Mouse (Mus musculus) brown adipose tissue, adult 24 weeks (tissue): ENCODE data around the gene Unc13c. TPM values are rescaled to one million over a fixed set of nuclear protein-coding genes. Genes with fewer than 3 reads are reported as not detected.

ENCODE experiments used
- H3K27ac ChIP-seq: fragments of 200-500 bp; replicated peaks from 2 replicates; pipeline ENCODE4 v1.5.1; 2012; ENCODE audit warnings: low read depth, mild to moderate bottlenecking, low read length
- H3K4me1 ChIP-seq: fragments of 200-500 bp; 2 replicates; pipeline ENCODE4 v1.6.1; 2012; ENCODE audit warnings: low read length, mixed read lengths; ENCODE audit not compliant: control insufficient read depth, insufficient read depth, insufficient read length
- H3K4me3 ChIP-seq: fragments of 200-500 bp; 2 replicates; pipeline ENCODE4 v1.5.1; 2012; ENCODE audit warnings: low read depth, mild to moderate bottlenecking, low read length, moderate library complexity; ENCODE audit not compliant: insufficient read depth
- polyA plus RNA-seq: library from polyadenylated mRNA; stranded (reverse); fragments of >200 nt; gene quantifications from 2 replicates; pipeline ENCODE4 v1.2.4, GENCODE M21; 2012; ENCODE audit not compliant: missing spikeins, insufficient read depth, insufficient read length

The Unc13c gene
- polyA plus RNA-seq = not detected in 2 replicates

- H3K4me1 ChIP-seq = no peaks in the 10 kb centered on the region
- H3K4me3 ChIP-seq = no peak within 1 kb of the TSS
- no peak within 1 kb of the TSS for H3K27ac ChIP-seq
These were observed at the start of gene Unc13c for GRCm38 (mm10) chr9:73968641-73969121. Gene Unc13c, minus strand, starts transcription at chr9:73968966.

- no peak overlapping the region for H3K27ac ChIP-seq
- H3K4me1 ChIP-seq = no peaks in the 10 kb centered on the region
These were observed 39.4 kb upstream of the Unc13c start for GRCm38 (mm10) chr9:74007976-74008686.

DNA sequence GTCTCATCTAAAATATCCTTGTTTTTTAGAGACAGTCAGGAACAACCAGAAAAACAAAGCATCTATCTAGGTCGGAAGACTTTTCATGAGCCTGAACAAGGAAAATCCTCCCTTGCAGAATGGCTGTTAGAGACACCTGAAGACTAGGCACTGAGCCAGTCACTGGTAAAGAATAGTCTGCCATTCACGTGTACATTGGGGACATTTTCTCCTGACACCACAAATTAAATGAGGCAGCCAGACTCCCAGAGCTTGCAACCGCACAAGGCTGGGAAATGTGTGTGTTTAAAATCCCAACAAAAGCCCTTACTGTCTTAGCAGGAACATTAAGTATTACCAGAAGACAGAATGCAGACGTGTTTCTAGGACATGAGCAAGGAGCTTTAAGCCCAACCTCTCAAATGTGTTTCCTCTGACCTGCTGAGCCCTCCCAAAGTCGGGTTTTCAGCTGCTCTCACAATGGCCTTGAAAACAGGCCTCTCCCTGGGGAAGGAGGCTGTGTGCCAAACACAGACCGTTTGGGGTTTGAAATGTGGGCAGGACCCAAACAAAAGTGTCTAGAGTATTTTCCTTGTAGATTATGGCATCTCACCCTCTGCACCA lies 33.7 kb upstream of the Unc13c start:
- Histone ChIP-seq H3K27ac (no peak overlapping the region), H3K4me1 (no peaks in the 10 kb centered on the region), H3K4me3 (no peak overlapping the region)

More at GRCm38 (mm10) chr9:74007976-74008686, 39.4 kb upstream of the Unc13c start:
- no peak overlapping the region for H3K4me3 ChIP-seq

- no peak overlapping the region for H3K27ac ChIP-seq
- no peaks in the 10 kb centered on the region for H3K4me1 ChIP-seq
- H3K4me3 ChIP-seq = no peak overlapping the region
These were observed 19.3 kb upstream of the Unc13c start for GRCm38 (mm10) chr9:73988096-73988495.

GRCm38 (mm10) chr9:73987236-73987635 lies 18.5 kb upstream of the Unc13c start:
- H3K27ac ChIP-seq = no peak overlapping the region
- H3K4me1 ChIP-seq = no peaks in the 10 kb centered on the region
- no peak overlapping the region for H3K4me3 ChIP-seq

- Histone ChIP-seq H3K4me3 (no peak overlapping the region), H3K4me1 (no peaks in the 10 kb centered on the region), H3K27ac (no peak overlapping the region)
These were observed 14.0 kb upstream of the Unc13c start for GRCm38 (mm10) chr9:73982597-73983344.

- no peak overlapping the region for H3K27ac ChIP-seq
- H3K4me1 ChIP-seq = no peaks in the 10 kb centered on the region
- H3K4me3 ChIP-seq = no peak overlapping the region
These were observed 3.7 kb upstream of the Unc13c start for GRCm38 (mm10) chr9:73972327-73972988.

DNA sequence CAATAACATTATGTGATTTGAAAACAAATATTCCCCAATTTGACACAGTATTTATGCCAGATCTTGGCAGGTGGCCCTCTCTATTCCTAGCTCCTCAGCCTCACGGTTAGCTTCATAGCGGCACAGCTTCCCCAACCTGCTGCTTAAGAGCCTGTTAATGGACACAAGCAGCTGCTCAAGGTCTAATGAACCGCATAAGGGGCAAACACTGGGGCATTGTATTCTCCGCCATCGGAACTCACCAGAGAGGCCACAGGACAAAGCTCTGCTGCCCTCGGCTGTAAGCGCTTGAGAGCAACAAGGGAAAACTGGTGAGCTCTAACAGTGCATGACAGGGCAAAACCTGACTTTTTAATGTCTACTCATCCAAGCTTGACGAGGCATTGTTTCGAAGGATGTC lies 2.0 kb upstream of the Unc13c start:
- Histone ChIP-seq H3K4me3 (no peak overlapping the region), H3K4me1 (no peaks in the 10 kb centered on the region), H3K27ac (no peak overlapping the region)

GRCm38 (mm10) chr9:73965322-73965915 lies 3.3 kb downstream of the Unc13c start:
- Histone ChIP-seq H3K4me3 (no peak overlapping the region), H3K4me1 (no peaks in the 10 kb centered on the region), H3K27ac (no peak overlapping the region)

DNA sequence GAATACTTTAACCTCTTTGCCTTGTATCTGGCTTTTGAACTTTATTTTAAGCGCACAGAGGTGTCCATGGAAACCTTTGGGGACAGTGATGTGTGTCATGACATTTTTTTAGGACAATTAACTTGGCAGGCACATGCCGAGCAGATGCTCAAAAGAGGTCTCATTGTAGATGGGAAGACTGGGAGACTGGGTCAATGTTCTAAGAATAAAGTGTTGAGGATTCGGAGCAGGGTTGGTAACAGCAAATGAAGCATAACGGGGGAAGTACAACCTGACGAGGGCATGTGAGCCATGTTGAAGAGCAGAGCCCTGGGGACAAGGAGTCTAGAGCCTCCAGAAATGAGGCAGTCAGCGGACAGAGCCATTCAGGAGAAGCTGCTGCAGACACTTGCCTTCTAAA lies 6.3 kb downstream of the Unc13c start:
- H3K4me3 ChIP-seq = no peak overlapping the region
- no peak overlapping the region for H3K27ac ChIP-seq
- H3K4me1 ChIP-seq = no peaks in the 10 kb centered on the region

DNA sequence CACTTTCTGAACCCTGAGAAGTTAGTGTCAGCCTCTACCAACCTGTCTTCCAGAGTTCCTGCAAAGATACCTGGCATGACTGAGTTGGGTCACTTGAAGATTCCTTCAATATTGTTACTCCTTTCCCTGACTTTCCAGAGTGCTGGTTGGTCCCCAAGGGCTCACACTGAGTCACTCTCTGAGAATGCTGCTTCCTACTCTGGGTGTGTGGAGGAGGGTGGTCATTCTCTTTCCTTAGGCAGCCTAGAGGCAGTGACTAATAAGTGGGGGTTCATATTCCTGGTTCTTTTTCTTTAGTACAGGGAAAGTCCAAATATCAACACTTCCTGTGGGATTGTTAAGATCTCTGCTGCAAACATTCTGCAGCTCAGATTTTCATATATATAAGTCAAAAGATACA lies 16.4 kb downstream of the Unc13c start:
- Histone ChIP-seq H3K27ac (no peak overlapping the region), H3K4me1 (no peaks in the 10 kb centered on the region), H3K4me3 (no peak overlapping the region)

- no peak overlapping the region for H3K4me3 ChIP-seq
- H3K27ac ChIP-seq = no peak overlapping the region
- H3K4me1 ChIP-seq = no peaks in the 10 kb centered on the region
These were observed 17.2 kb downstream of the Unc13c start for GRCm38 (mm10) chr9:73951586-73951985.

GRCm38 (mm10) chr9:73934844-73935243 lies 33.9 kb downstream of the Unc13c start:
- no peaks in the 10 kb centered on the region for H3K4me1 ChIP-seq
- H3K4me3 ChIP-seq = no peak overlapping the region
- H3K27ac ChIP-seq = no peak overlapping the region

DNA sequence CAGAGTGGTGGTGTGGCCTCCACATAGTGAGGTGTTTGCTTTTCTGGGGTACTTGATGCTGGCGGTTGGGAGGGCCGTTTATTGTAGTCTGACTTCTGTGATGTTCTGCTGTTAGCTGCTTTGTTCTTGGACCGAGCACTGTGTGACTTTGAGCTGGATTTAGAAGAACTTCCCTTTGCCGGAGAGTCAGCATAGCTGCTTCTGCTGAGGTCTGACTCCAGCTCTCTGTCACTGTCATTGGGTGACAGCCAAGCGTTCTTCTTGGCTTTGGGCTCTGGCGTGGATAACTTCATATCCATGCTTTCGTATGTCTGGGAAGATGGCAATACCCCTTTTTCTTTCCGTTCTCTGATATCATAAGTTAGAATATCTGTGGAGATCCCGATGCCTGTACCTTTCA lies 36.8 kb downstream of the Unc13c start:
- Histone ChIP-seq H3K27ac (no peak overlapping the region), H3K4me3 (no peak overlapping the region)

GRCm38 (mm10) chr9:73927276-73927675 lies 41.5 kb downstream of the Unc13c start:
- no peaks in the 10 kb centered on the region for H3K4me1 ChIP-seq
- no peak overlapping the region for H3K27ac ChIP-seq
- H3K4me3 ChIP-seq = no peak overlapping the region

More for the DNA sequence above, 36.8 kb downstream of the Unc13c start:
- no peaks in the 10 kb centered on the region for H3K4me1 ChIP-seq
